Mouse (Mus musculus): ENCODE measurements around the gene Arpp19.

The Arpp19 gene

GRCm38 (mm10) chr9:75040566-75040965 is 3.2 kb downstream of the Arpp19 start:
- no peak for DNase-seq

GRCm38 (mm10) chr9:75041840-75042525 is 4.6 kb downstream of the Arpp19 start:
- DNase-seq, result no peak

- DNase-seq, result no peak
Measured at GRCm38 (mm10) chr9:75043191-75043590, 5.8 kb downstream of the Arpp19 start.

- no peak for DNase-seq
Measured at GRCm38 (mm10) chr9:75047079-75047478, 9.7 kb downstream of the Arpp19 start.

- no peak for DNase-seq
Measured at GRCm38 (mm10) chr9:75049100-75049499, 11.7 kb downstream of the Arpp19 start.

GRCm38 (mm10) chr9:75050003-75050402 is 12.6 kb downstream of the Arpp19 start:
- peak; percentile 18 to 54 for DNase-seq

GRCm38 (mm10) chr9:75051841-75052240 is 14.4 kb downstream of the Arpp19 start:
- DNase-seq, result no peak

GRCm38 (mm10) chr9:75055046-75055445 is 17.6 kb downstream of the Arpp19 start:
- DNase-seq, result no peak

- DNase-seq, result no peak
Measured at GRCm38 (mm10) chr9:75064678-75065331, 27.4 kb downstream of the Arpp19 start.

GRCm38 (mm10) chr9:75070457-75071028 is 33.1 kb downstream of the Arpp19 start, which contains the start of gene Myo5a:
TSS of gene Myo5a (plus strand) at chr9:75071015.
- no peak for DNase-seq

- peak; percentile 75 to 82 for DNase-seq
Measured at GRCm38 (mm10) chr9:75071029-75071705, 33.8 kb downstream of the Arpp19 start.

GRCm38 (mm10) chr9:75071706-75072192 is 34.3 kb downstream of the Arpp19 start:
- no peak for DNase-seq

- DNase-seq, result no peak
Measured at GRCm38 (mm10) chr9:75072361-75072760, 34.9 kb downstream of the Arpp19 start.

- DNase-seq, result no peak
Measured at GRCm38 (mm10) chr9:75077191-75077590, 39.8 kb downstream of the Arpp19 start.

GRCm38 (mm10) chr9:75085242-75085824 is 47.9 kb downstream of the Arpp19 start:
- no peak for DNase-seq

- DNase-seq, result no peak
Measured at GRCm38 (mm10) chr9:75087823-75088222, 50.4 kb downstream of the Arpp19 start.

- DNase-seq, result no peak
Measured at GRCm38 (mm10) chr9:75089285-75089684, 51.9 kb downstream of the Arpp19 start.

- DNase-seq, result no peak
Measured at GRCm38 (mm10) chr9:75092134-75092533, 54.7 kb downstream of the Arpp19 start.

- no peak for DNase-seq
Measured at GRCm38 (mm10) chr9:75094762-75095161, 57.3 kb downstream of the Arpp19 start.

GRCm38 (mm10) chr9:75098937-75099336 is 61.5 kb downstream of the Arpp19 start:
- DNase-seq, result no peak

- no peak for DNase-seq
Measured at GRCm38 (mm10) chr9:75100157-75100781, 62.9 kb downstream of the Arpp19 start.

GRCm38 (mm10) chr9:75102131-75102530 is 64.7 kb downstream of the Arpp19 start:
- DNase-seq, result no peak
